Mouse (Mus musculus): ENCODE data around the gene Plagl1. TPM values are rescaled to one million over a fixed set of nuclear protein-coding genes. Genes with fewer than 3 reads are reported as not detected.

Plagl1 gene
- total RNA-seq, 2 experiments from 2014 or later: 38.4 to 39.4 TPM

Other genes with a start within 250 kb of the Plagl1 start
- gene Utrn, start 191.1 kb upstream of the Plagl1 start, total RNA-seq (2021): 10 to 100 TPM; 35.6 to 40.3 TPM
- gene Stx11, start 96.2 kb upstream of the Plagl1 start, total RNA-seq (2021): under 1 TPM; 0.21 to 0.36 TPM
- 1 to 10 TPM; 8.3 to 8.8 TPM for gene Sf3b5, start 55.2 kb upstream of the Plagl1 start, total RNA-seq (2021)
- gene Zc2hc1b, start 117.5 kb downstream of the Plagl1 start, total RNA-seq (2021): not detected
- 10 to 100 TPM; 22.3 to 24.3 TPM for gene Ltv1, start 132.7 kb downstream of the Plagl1 start, total RNA-seq (2021)